In genomic region chr1:179059286-179060112, GRCm38 (mm10) we compare ENCODE assay signal across 8 mouse cellular contexts.
DNase-seq lines count a peak whose midpoint lies in the region; ATAC-seq and TF ChIP-seq lines count a peak whose summit lies in the region.
"Had no signal": no experiment of that assay in that cellular context is flagged by ENCODE, and none has a peak within 500 bp of the region (broad histone marks: within the 10 kb centered on the region; RNA-seq: fewer than 3 reads in every experiment).

No protein-coding gene starts in this region.

- no peak for ATAC-seq in hindbrain, embryonic 12.5 days (ENCODE audit: low FRiP score)
- ATAC-seq in hindbrain, postnatal 0 days = no peak
- no peak for ATAC-seq in embryonic facial prominence, embryonic 11.5 days (replicated peaks; ENCODE audit: insufficient number of reproducible peaks, low FRiP score, low TSS enrichment, low read depth)

- no peak overlapping the region for H3K4me2 ChIP-seq in hindbrain, embryonic 12.5 days (replicated peaks)
- H3K4me2 ChIP-seq in hindbrain, postnatal 0 days (ENCODE audit: low read depth, low read length) = no peak overlapping the region
- no peak overlapping the region for H3K4me2 ChIP-seq in embryonic facial prominence, embryonic 11.5 days (ENCODE audit: low read depth, low read length)

- H3K4me3 ChIP-seq in hindbrain, embryonic 12.5 days = no peak overlapping the region
- H3K4me3 ChIP-seq in hindbrain, postnatal 0 days (ENCODE audit: low read length) = no peak overlapping the region
- H3K4me3 ChIP-seq in embryonic facial prominence, embryonic 11.5 days (ENCODE audit: low read depth, low read length) = no peak overlapping the region

- H3K36me3 ChIP-seq in hindbrain, embryonic 12.5 days = no peaks in the 10 kb centered on the region
- no peaks in the 10 kb centered on the region for H3K36me3 ChIP-seq in hindbrain, postnatal 0 days (ENCODE audit: insufficient read depth, low read length)
- no peaks in the 10 kb centered on the region for H3K36me3 ChIP-seq in embryonic facial prominence, embryonic 11.5 days (replicated peaks; ENCODE audit: control insufficient read depth, insufficient read depth, low read depth, low read length)

- DNase-seq in hindbrain, postnatal 0 days (ENCODE audit: low spot score) = no peak
- DNase-seq in R1 (ENCODE audit: low read depth, low spot score) = peak; percentile 37
- DNase-seq in embryonic facial prominence, embryonic 11.5 days (ENCODE audit: low spot score) = peak; percentile 66
- peak; percentile 7 for DNase-seq in kidney, postnatal 14 days
- no peak for DNase-seq in retina, embryonic 14.5 days (ENCODE audit: low spot score)
- no peak for DNase-seq in cerebellum, postnatal 10 days
- DNase-seq: gastrocnemius, postnatal 36 days had no signal

- no peaks in the 10 kb centered on the region for H3K9me3 ChIP-seq in hindbrain, embryonic 12.5 days (replicated peaks)
- no peaks in the 10 kb centered on the region for H3K9me3 ChIP-seq in hindbrain, postnatal 0 days (ENCODE audit: low read length)
- no peaks in the 10 kb centered on the region for H3K9me3 ChIP-seq in embryonic facial prominence, embryonic 11.5 days (replicated peaks; ENCODE audit: control insufficient read depth, low read length)

- TF ChIP-seq CTCF in hindbrain, postnatal 0 days (IDR thresholded peaks at IDR 0.05; ENCODE audit: low read depth) = no peak

- H3K27ac ChIP-seq in hindbrain, embryonic 12.5 days = peak overlapping the region; percentile 68
- no peak overlapping the region for H3K27ac ChIP-seq in hindbrain, postnatal 0 days
- peak overlapping the region; percentile 74 for H3K27ac ChIP-seq in embryonic facial prominence, embryonic 11.5 days (replicated peaks; ENCODE audit: low read depth, low read length)

- peaks cover 38% of the 10 kb centered on the region for H3K4me1 ChIP-seq in hindbrain, embryonic 12.5 days
- H3K4me1 ChIP-seq in hindbrain, postnatal 0 days (ENCODE audit: insufficient read depth, low read length) = peaks cover 18% of the 10 kb centered on the region; the same call in 1 of the 2 replicates
- peaks cover 15% of the 10 kb centered on the region for H3K4me1 ChIP-seq in embryonic facial prominence, embryonic 11.5 days (ENCODE audit: control insufficient read depth, insufficient read depth, low read length)

- H3K9ac ChIP-seq in hindbrain, embryonic 12.5 days = no peak overlapping the region
- no peak overlapping the region for H3K9ac ChIP-seq in hindbrain, postnatal 0 days (replicated peaks; ENCODE audit: low read length)
- H3K9ac ChIP-seq in embryonic facial prominence, embryonic 11.5 days (replicated peaks; ENCODE audit: low read length) = no peak overlapping the region; the same call in 1 of the 2 replicates

- 78% methylated on average over 15 of the region's 15 CpGs for WGBS in hindbrain, embryonic 12.5 days
- WGBS in hindbrain, postnatal 0 days = 77% methylated on average over 15 of the region's 15 CpGs
- WGBS in embryonic facial prominence, embryonic 11.5 days = 54% methylated on average over 15 of the region's 15 CpGs

- no peaks in the 10 kb centered on the region for H3K27me3 ChIP-seq in hindbrain, embryonic 12.5 days
- H3K27me3 ChIP-seq in hindbrain, postnatal 0 days (ENCODE audit: insufficient read depth, low read length) = no peaks in the 10 kb centered on the region
- H3K27me3 ChIP-seq in embryonic facial prominence, embryonic 11.5 days (ENCODE audit: control insufficient read depth, insufficient read depth, low read length) = no peaks in the 10 kb centered on the region

Comparison
In these comparisons a context has a peak if more than half of its experiments do, and no peak if none do; other contexts are left out.
1. DNase-seq: peak in R1 (single experiment), embryonic facial prominence, embryonic 11.5 days (single experiment) and kidney, postnatal 14 days (single experiment); none in hindbrain, postnatal 0 days (single experiment), retina, embryonic 14.5 days (single experiment) and cerebellum, postnatal 10 days (0 of 2).